Mouse (Mus musculus): ENCODE results near the gene Endou.

Endou gene

GRCm38 (mm10) chr15:97745331-97745730 is 14.2 kb upstream of the Endou start:
- ChIA-PET POLR2A (interaction anchor here in 2 of 4 experiments (0.6 to 2.4 kb wide), 8 partner anchors 16 to 209 kb away, joined by 3 to 7 read pairs (median 3); partner anchors contain the start of gene Rapgef3 (in 1 of the 2)), CTCF (interaction anchor here in 2 of 4 experiments (0.9 to 2.1 kb wide), 6 partner anchors 31 to 218 kb away, joined by 3 to 10 read pairs (median 3); partner anchors contain the start of gene Tmem106c (in 1 of the 2))

- POLR2A ChIA-PET = interaction anchor here in 3 of 4 experiments (0.6 to 2.4 kb wide), 10 partner anchors 9 to 209 kb away, joined by 3 to 7 read pairs (median 3); partner anchors contain the start of gene Rapgef3 (in 1 of the 3)
These were observed 13.8 kb upstream of the Endou start for GRCm38 (mm10) chr15:97744930-97745329.

GRCm38 (mm10) chr15:97743961-97744525 is 12.9 kb upstream of the Endou start:
- ChIA-PET POLR2A (interaction anchor here in 3 of 4 experiments (0.7 to 1.7 kb wide), 7 partner anchors 10 to 24 kb away, joined by 3 to 5 read pairs (median 4); partner anchors contain the start of gene Rapgef3 (in 1 of the 3)), CTCF (interaction anchor here in 3 of 4 experiments (0.6 to 2.1 kb wide), 7 partner anchors 32 to 773 kb away, joined by 3 to 10 read pairs (median 6); partner anchors contain the start of gene Tmem106c (in 1 of the 3))

More at GRCm38 (mm10) chr15:97744930-97745329, 13.8 kb upstream of the Endou start:
- CTCF ChIA-PET = interaction anchor here in 3 of 4 experiments (0.6 to 2.1 kb wide), 11 partner anchors 31 to 772 kb away, joined by 3 to 10 read pairs (median 3); partner anchors contain the start of gene Tmem106c (in 1 of the 3)

- ChIA-PET CTCF (interaction anchor here in 1 of 4 experiments (1.4 kb wide), 2 partner anchors 9 to 33 kb away, joined by 5 read pairs; no protein-coding TSS in a partner anchor), POLR2A (interaction anchor here in 2 of 4 experiments (0.5 to 1.4 kb wide), 3 partner anchors 12 to 124 kb away, joined by 3 to 4 read pairs (median 3); no protein-coding TSS in a partner anchor)
These were observed 12.1 kb upstream of the Endou start for GRCm38 (mm10) chr15:97743210-97743609.

- CTCF ChIA-PET = interaction anchor here in 1 of 4 experiments (1.4 kb wide), 1 partner anchor 9 kb away, joined by 5 read pairs; no protein-coding TSS in a partner anchor
- POLR2A ChIA-PET = interaction anchor here in 2 of 4 experiments (0.7 to 1.4 kb wide), 2 partner anchors 34 to 389 kb away, joined by 3 read pairs; no protein-coding TSS in a partner anchor
These were observed 11.5 kb upstream of the Endou start for GRCm38 (mm10) chr15:97742600-97742999.

GRCm38 (mm10) chr15:97742074-97742473 is 10.9 kb upstream of the Endou start:
- CTCF ChIA-PET = interaction anchor here in 2 of 4 experiments (1.4 to 1.8 kb wide), 2 partner anchors 10 kb away, joined by 5 to 8 read pairs; no protein-coding TSS in a partner anchor
- POLR2A ChIA-PET = interaction anchor here in 2 of 4 experiments (0.7 to 1.4 kb wide), 2 partner anchors 34 to 389 kb away, joined by 3 read pairs; no protein-coding TSS in a partner anchor

GRCm38 (mm10) chr15:97741662-97742061 is 10.5 kb upstream of the Endou start:
- ChIA-PET CTCF (interaction anchor here in 2 of 4 experiments (1.4 to 1.8 kb wide), 2 partner anchors 10 kb away, joined by 5 to 8 read pairs; no protein-coding TSS in a partner anchor), POLR2A (interaction anchor here in 1 of 4 experiments (1.4 kb wide), 1 partner anchor 35 kb away, joined by 3 read pairs; no protein-coding TSS in a partner anchor)

- POLR2A ChIA-PET = interaction anchor here in 3 of 4 experiments (0.5 to 2.2 kb wide), 6 partner anchors 8 to 367 kb away, joined by 3 to 10 read pairs (median 5); partner anchors contain the start of gene Endou (in 1 of the 3)
- CTCF ChIA-PET = interaction anchor here (0.5 to 2.4 kb wide), 7 partner anchors 11 to 677 kb away, joined by 3 to 9 read pairs (median 6); no protein-coding TSS in a partner anchor
These were observed 9.2 kb upstream of the Endou start for GRCm38 (mm10) chr15:97740283-97740732.

DNA sequence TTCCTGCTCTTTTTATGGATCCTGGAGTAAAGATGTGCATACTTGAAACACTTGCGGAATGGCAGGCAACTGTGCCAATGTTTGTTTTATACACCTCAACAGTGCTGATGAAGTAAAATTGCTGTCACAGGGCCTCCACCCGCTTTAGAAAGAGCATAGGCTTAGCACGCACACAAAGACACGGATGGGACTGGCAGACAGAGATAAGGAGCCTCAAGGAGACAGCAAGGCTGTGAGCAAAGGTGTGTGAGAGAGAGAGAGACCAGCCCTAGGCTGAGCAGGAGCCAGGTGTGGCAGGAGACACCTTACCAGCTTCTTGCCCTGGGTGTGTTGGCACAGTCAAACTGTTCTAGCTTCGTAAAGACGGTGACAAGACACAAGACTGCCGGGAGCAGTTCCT is 7.8 kb upstream of the Endou start:
- ChIA-PET POLR2A (interaction anchor here in 1 of 4 experiments (1.5 kb wide), 1 partner anchor 15 kb away, joined by 5 read pairs; no protein-coding TSS in a partner anchor), CTCF (interaction anchor here in 2 of 4 experiments (0.5 to 2.4 kb wide), 3 partner anchors 13 to 49 kb away, joined by 4 to 9 read pairs (median 4); no protein-coding TSS in a partner anchor)

DNA sequence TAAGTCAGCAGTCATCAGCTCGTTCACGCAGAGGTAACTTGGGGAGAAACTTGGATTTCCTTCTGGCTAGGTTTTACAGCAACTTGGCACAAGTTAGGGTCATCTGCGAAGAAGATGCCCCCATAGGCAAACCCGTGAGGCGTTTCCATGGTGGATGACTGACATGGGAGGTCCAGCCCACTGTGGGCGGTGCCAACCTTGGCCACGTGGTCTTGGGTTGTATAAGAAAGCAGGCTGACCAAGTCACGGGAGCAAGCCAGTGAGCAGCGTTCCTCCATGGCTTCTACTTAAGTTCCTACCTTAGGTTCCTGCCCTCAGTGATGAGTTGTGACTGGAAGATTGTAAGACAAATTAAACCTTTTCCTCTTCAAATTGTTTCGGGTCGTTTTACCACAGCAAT is 849 bp upstream of the Endou start:
- ChIA-PET CTCF (interaction anchor here in 2 of 4 experiments (0.6 to 1.7 kb wide), 2 partner anchors 45 to 67 kb away, joined by 3 to 4 read pairs; no protein-coding TSS in a partner anchor), POLR2A (interaction anchor here in 1 of 4 experiments (2.1 kb wide), 1 partner anchor 9 kb away, joined by 6 read pairs; no protein-coding TSS in a partner anchor)

- CTCF ChIA-PET = interaction anchor here in 2 of 4 experiments (0.6 to 1.0 kb wide), 4 partner anchors 18 to 234 kb away, joined by 3 read pairs; partner anchors contain the start of gene Tmem106c (in 1 of the 2)
- POLR2A ChIA-PET = interaction anchor here in 3 of 4 experiments (0.5 to 2.1 kb wide), 4 partner anchors 10 to 557 kb away, joined by 3 to 10 read pairs (median 5); no protein-coding TSS in a partner anchor
These were observed 774 bp downstream of the Endou start for GRCm38 (mm10) chr15:97730365-97730764.

DNA sequence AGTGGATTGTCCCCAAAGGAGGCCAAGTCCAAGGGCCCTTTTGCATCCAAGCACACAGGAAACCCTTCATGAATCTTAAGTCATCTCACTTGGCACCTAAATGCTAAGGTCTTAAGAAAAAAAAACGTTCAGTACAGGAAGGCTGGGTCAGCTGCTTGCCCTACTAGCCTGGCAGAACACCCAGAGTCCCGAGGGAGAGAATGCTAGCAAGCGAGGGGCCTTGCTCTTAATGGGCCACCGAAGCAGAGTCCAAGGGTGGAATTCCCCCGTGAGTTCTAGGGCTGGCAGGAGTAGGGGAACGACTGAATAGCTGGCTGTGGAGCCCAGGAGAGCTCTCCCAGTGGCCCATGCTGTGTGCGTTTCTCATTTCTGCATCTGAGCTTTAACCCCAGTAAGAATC is 2.3 kb downstream of the Endou start:
- POLR2A ChIA-PET = interaction anchor here in 1 of 4 experiments (0.9 to 2.1 kb wide), 6 partner anchors 12 to 61 kb away, joined by 3 to 10 read pairs (median 4); partner anchors contain the start of gene Rapgef3
- CTCF ChIA-PET = interaction anchor here in 1 of 4 experiments (1.2 kb wide), 1 partner anchor 62 kb away, joined by 3 read pairs; no protein-coding TSS in a partner anchor

- POLR2A ChIA-PET = interaction anchor here in 2 of 4 experiments (0.5 to 2.1 kb wide), 4 partner anchors 18 to 283 kb away, joined by 3 to 7 read pairs (median 4); partner anchors contain the start of gene Rapgef3 (in 1 of the 2)
- CTCF ChIA-PET = interaction anchor here in 1 of 4 experiments (1.2 kb wide), 2 partner anchors 61 to 62 kb away, joined by 3 read pairs; no protein-coding TSS in a partner anchor
These were observed 2.7 kb downstream of the Endou start for GRCm38 (mm10) chr15:97728394-97728793.

GRCm38 (mm10) chr15:97727520-97727919 is 3.6 kb downstream of the Endou start:
- ChIA-PET POLR2A (interaction anchor here in 1 of 4 experiments (0.6 kb wide), 1 partner anchor 40 kb away, joined by 3 read pairs; the partner anchor contains the start of gene Rapgef3), CTCF (interaction anchor here in 1 of 4 experiments (1.2 kb wide), 1 partner anchor 60 kb away, joined by 3 read pairs; no protein-coding TSS in a partner anchor)

- ChIA-PET CTCF (interaction anchor here in 2 of 4 experiments (0.5 to 1.2 kb wide), 2 partner anchors 60 to 1159 kb away, joined by 3 read pairs; no protein-coding TSS in a partner anchor), POLR2A (interaction anchor here in 1 of 4 experiments (0.6 kb wide), 1 partner anchor 366 kb away, joined by 3 read pairs; the partner anchor contains the start of gene Pfkm)
These were observed 4.1 kb downstream of the Endou start for GRCm38 (mm10) chr15:97727048-97727447.

GRCm38 (mm10) chr15:97726310-97726709 is 4.8 kb downstream of the Endou start:
- ChIA-PET POLR2A (no interaction called here), CTCF (no interaction called here)

- POLR2A ChIA-PET = no interaction called here
These were observed 5.8 kb downstream of the Endou start for GRCm38 (mm10) chr15:97725198-97725785.

More at GRCm38 (mm10) chr15:97725198-97725785, 5.8 kb downstream of the Endou start:
- CTCF ChIA-PET = interaction anchor here (0.7 to 1.9 kb wide), 6 partner anchors 13 to 125 kb away, joined by 3 to 8 read pairs (median 4); no protein-coding TSS in a partner anchor
